Mouse (Mus musculus) lung, postnatal 25 days (tissue): ENCODE results near the gene Ank3.

ENCODE experiments used
- DNase-seq: peaks from one replicate; pipeline ENCODE4 v3.0.0; 2022; ENCODE audit warnings: low spot score

Gene Ank3

GRCm38 (mm10) chr10:69414888-69415287 lies 16.3 kb downstream of the Ank3 start:
- DNase-seq = peak; percentile 57

- DNase-seq = no peak
Measured at GRCm38 (mm10) chr10:69418716-69419115, 20.1 kb downstream of the Ank3 start.

GRCm38 (mm10) chr10:69420306-69420705 lies 21.7 kb downstream of the Ank3 start:
- no peak for DNase-seq

- DNase-seq = no peak
Measured at GRCm38 (mm10) chr10:69424051-69424450, 25.5 kb downstream of the Ank3 start.

- DNase-seq = no peak
Measured at GRCm38 (mm10) chr10:69430138-69430537, 31.6 kb downstream of the Ank3 start.

GRCm38 (mm10) chr10:69431101-69431500 lies 32.5 kb downstream of the Ank3 start:
- no peak for DNase-seq

GRCm38 (mm10) chr10:69435213-69435612 lies 36.6 kb downstream of the Ank3 start:
- DNase-seq = no peak

- no peak for DNase-seq
Measured at GRCm38 (mm10) chr10:69439449-69439848, 40.9 kb downstream of the Ank3 start.

- DNase-seq = no peak
Measured at GRCm38 (mm10) chr10:69444546-69444945, 46.0 kb downstream of the Ank3 start.

- peak; percentile 71 for DNase-seq
Measured at GRCm38 (mm10) chr10:69445951-69446350, 47.4 kb downstream of the Ank3 start.

- DNase-seq = no peak
Measured at GRCm38 (mm10) chr10:69446566-69446965, 48.0 kb downstream of the Ank3 start.

- peak; percentile 45 for DNase-seq
Measured at GRCm38 (mm10) chr10:69447308-69447707, 48.7 kb downstream of the Ank3 start.

- DNase-seq = no peak
Measured at GRCm38 (mm10) chr10:69448174-69448573, 49.6 kb downstream of the Ank3 start.

GRCm38 (mm10) chr10:69451006-69451405 lies 52.4 kb downstream of the Ank3 start:
- peak; percentile 69 for DNase-seq

GRCm38 (mm10) chr10:69452180-69452977 lies 53.8 kb downstream of the Ank3 start:
- peak; percentile 41 for DNase-seq

- no peak for DNase-seq
Measured at GRCm38 (mm10) chr10:69453531-69453930, 55.0 kb downstream of the Ank3 start.

GRCm38 (mm10) chr10:69454480-69454879 lies 55.9 kb downstream of the Ank3 start:
- DNase-seq = no peak

GRCm38 (mm10) chr10:69464826-69465225 lies 66.3 kb downstream of the Ank3 start:
- DNase-seq = no peak

- no peak for DNase-seq
Measured at GRCm38 (mm10) chr10:69465558-69466200, 67.1 kb downstream of the Ank3 start.

GRCm38 (mm10) chr10:69466201-69466585 lies 67.6 kb downstream of the Ank3 start:
- no peak for DNase-seq

GRCm38 (mm10) chr10:69466586-69466985 lies 68.0 kb downstream of the Ank3 start:
- no peak for DNase-seq

GRCm38 (mm10) chr10:69467182-69467581 lies 68.6 kb downstream of the Ank3 start:
- DNase-seq = no peak

GRCm38 (mm10) chr10:69471841-69472240 lies 73.3 kb downstream of the Ank3 start:
- DNase-seq = no peak

- no peak for DNase-seq
Measured at GRCm38 (mm10) chr10:69476871-69477270, 78.3 kb downstream of the Ank3 start.
